Mouse (Mus musculus) NIH3T3 (cell line): ENCODE data around the gene Wdr73.

Source experiments
- DNase-seq: peaks from one replicate; pipeline ENCODE4 v3.0.0-alpha.2; 2012; ENCODE audit warnings: low read depth

The Wdr73 gene

DNA sequence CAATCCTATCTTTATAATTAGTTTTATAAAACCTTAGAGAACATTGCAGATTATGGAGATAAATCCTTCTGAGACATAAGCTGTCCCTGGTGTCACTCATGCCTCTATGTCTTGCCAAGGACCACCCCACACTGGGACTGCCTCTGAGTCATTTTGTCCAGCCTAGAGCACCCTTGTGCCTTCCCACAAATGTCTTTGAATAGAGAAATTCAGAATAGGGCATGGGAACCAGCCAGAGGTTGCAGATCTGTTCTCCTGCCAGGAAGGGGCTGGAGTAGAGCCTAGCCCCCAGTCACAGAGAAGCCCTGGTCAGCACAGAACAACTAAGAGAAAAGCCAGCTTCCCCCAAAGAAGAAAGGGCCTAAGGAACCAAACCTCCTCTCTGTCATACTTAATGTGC is 45.8 kb downstream of the Wdr73 start:
- no peak for DNase-seq

- no peak for DNase-seq
Observed at GRCm38 (mm10) chr7:80853218-80853617, 47.9 kb downstream of the Wdr73 start.

- DNase-seq = no peak
Observed at GRCm38 (mm10) chr7:80850520-80850919, 50.5 kb downstream of the Wdr73 start.

- DNase-seq = peak; percentile 83
Observed at GRCm38 (mm10) chr7:80849710-80850109, 51.4 kb downstream of the Wdr73 start.

GRCm38 (mm10) chr7:80849267-80849666 is 51.8 kb downstream of the Wdr73 start:
- no peak for DNase-seq

DNA sequence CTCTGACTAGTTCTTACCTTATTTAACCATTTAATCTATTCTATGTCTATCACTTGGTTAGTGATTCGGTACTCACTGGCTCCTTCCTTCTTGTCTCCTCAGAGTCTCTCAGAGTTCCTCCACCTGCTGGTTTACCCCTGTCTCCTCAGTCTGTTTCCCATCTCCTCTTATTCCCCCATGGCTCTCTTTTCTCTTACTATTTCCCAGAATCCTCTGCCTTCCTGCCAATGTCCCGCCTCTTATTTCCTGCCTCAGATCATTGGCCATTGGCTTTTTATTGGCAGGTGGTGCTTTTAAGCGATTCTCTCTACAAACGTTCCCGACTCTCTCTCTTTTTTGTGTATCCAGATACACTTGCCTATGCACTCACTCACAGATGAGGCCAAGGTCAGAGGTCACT is 54.4 kb downstream of the Wdr73 start:
- no peak for DNase-seq

GRCm38 (mm10) chr7:80846280-80846678 is 54.8 kb downstream of the Wdr73 start:
- DNase-seq = no peak

- DNase-seq = no peak
Observed at GRCm38 (mm10) chr7:80845621-80846279, 55.3 kb downstream of the Wdr73 start.

- DNase-seq = no peak
Observed at GRCm38 (mm10) chr7:80844691-80845090, 56.4 kb downstream of the Wdr73 start.

GRCm38 (mm10) chr7:80843910-80844640 is 57.0 kb downstream of the Wdr73 start:
- DNase-seq = no peak

DNA sequence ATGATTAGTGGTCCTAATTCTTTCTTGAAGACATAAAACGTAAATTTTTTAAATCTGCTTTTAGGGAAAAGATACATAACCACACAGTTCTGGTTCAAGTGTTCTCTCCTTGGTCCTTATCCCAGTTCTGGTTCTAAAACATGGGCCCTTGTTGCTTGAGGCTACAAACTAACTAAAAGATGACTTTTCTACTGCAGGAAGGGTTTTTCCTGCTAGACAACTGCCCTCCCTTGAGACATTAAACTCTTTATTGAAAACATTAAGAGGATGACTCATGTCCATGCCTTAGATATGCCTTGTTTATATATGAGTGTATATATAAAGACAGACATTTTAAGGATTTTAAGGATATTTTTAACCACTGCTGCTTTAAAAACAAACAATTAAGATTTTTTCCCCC is 57.9 kb downstream of the Wdr73 start:
- DNase-seq = peak; percentile 80

DNA sequence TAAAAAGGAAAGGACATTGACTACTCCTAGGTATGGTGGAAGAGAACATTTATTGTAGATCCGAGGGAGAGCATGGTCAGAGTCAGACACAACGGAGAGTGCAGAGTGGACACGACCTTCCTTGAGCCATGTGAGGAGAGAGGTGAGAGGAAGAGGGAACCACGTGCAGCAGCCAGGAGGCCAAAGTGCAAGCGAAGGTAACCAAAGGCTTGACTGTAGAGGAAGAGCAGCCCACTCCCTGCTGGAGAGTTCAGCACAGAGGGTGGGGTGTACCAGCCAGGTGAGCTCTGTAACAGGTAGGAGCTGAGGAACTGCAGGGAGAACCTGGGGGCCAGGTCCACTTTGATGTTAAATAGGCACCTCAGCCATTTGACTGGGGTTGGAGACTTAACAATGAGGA is 58.9 kb downstream of the Wdr73 start:
- DNase-seq = no peak

- peak; percentile 93 for DNase-seq
Observed at GRCm38 (mm10) chr7:80840937-80841336, 60.1 kb downstream of the Wdr73 start.
